ENCODE assay signal across 11 mouse cellular contexts in the genomic region with DNA sequence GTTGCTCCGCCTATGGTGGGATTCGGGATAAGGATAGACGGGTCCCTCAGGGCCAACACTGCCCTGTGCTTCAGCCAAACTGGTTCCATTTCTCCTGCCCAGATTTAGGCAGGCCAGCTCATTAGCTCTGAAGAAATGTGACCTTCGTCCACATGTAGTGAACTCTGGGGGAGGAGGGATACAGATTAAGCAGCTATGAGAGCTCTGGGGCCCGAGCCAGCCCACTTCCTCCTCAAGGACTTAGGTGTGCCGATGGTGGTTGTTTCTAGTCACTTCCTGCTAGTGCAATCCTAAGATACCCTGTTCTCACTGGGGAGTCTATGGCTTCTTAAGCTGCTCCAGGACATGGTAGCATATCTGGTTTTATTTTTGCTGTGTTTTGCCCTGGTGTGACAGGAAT. TPM values are rescaled to one million over a fixed set of nuclear protein-coding genes. Genes with fewer than 3 reads are reported as not detected.
DNase-seq lines count a peak whose midpoint lies in the region; ATAC-seq lines count a peak whose summit lies in the region.
"Had no signal": no experiment of that assay in that cellular context is flagged by ENCODE, and none has a peak within 500 bp of the region (broad histone marks: within the 10 kb centered on the region; RNA-seq: fewer than 3 reads in every experiment).

No protein-coding gene starts in this region.

- H3K27me3 ChIP-seq in intestine, embryonic 14.5 days (replicated peaks; ENCODE audit: control insufficient read depth, insufficient read depth, low read length) = no peaks in the 10 kb centered on the region
- H3K27me3 ChIP-seq in hindbrain, embryonic 14.5 days (ENCODE audit: control insufficient read depth, insufficient read depth, low read length) = no peaks in the 10 kb centered on the region
- H3K27me3 ChIP-seq in midbrain, embryonic 16.5 days (ENCODE audit: control insufficient read depth, insufficient read depth, low read depth, low read length) = no peaks in the 10 kb centered on the region
- H3K27me3 ChIP-seq: embryonic facial prominence, embryonic 13.5 days had no signal

- no peak overlapping the region for H3K4me2 ChIP-seq in intestine, embryonic 14.5 days (ENCODE audit: low read length)
- H3K4me2 ChIP-seq in hindbrain, embryonic 14.5 days (replicated peaks) = no peak overlapping the region
- no peak overlapping the region for H3K4me2 ChIP-seq in midbrain, embryonic 16.5 days (ENCODE audit: low read length)
- H3K4me2 ChIP-seq: embryonic facial prominence, embryonic 13.5 days had no signal

- no peak overlapping the region for H3K27ac ChIP-seq in intestine, embryonic 14.5 days (ENCODE audit: low read depth)
- no peak overlapping the region for H3K27ac ChIP-seq in hindbrain, embryonic 14.5 days
- no peak overlapping the region for H3K27ac ChIP-seq in midbrain, embryonic 16.5 days (ENCODE audit: low read length)
- H3K27ac ChIP-seq: embryonic facial prominence, embryonic 13.5 days; layer of hippocampus, adult 2 months had no signal

- 0 out of 2 replicates have a peak, but pooled peaks cover 5% of the 10 kb centered on the region for H3K4me1 ChIP-seq in intestine, embryonic 14.5 days (replicated peaks; ENCODE audit: control insufficient read depth, insufficient read depth, low read length)
- H3K4me1 ChIP-seq in hindbrain, embryonic 14.5 days (replicated peaks; ENCODE audit: control insufficient read depth, insufficient read depth, low read length) = no peaks in the 10 kb centered on the region
- H3K4me1 ChIP-seq in midbrain, embryonic 16.5 days (ENCODE audit: control insufficient read depth, insufficient read depth, low read length) = no peaks in the 10 kb centered on the region

- WGBS in intestine, embryonic 14.5 days = 64% methylated on average over 6 of the region's 6 CpGs
- 82% methylated on average over 6 of the region's 6 CpGs for WGBS in hindbrain, embryonic 14.5 days
- WGBS in midbrain, embryonic 16.5 days = 80% methylated on average over 6 of the region's 6 CpGs

- no peaks in the 10 kb centered on the region for H3K36me3 ChIP-seq in intestine, embryonic 14.5 days (ENCODE audit: control insufficient read depth, insufficient read depth, low read length)
- H3K36me3 ChIP-seq in hindbrain, embryonic 14.5 days (replicated peaks; ENCODE audit: control insufficient read depth, insufficient read depth) = no peaks in the 10 kb centered on the region
- no peaks in the 10 kb centered on the region for H3K36me3 ChIP-seq in midbrain, embryonic 16.5 days (ENCODE audit: control insufficient read depth, insufficient read depth, low read length)
- H3K36me3 ChIP-seq: embryonic facial prominence, embryonic 13.5 days had no signal

- H3K9me3 ChIP-seq in intestine, embryonic 14.5 days (ENCODE audit: control insufficient read depth, low read length) = no peaks in the 10 kb centered on the region
- H3K9me3 ChIP-seq in hindbrain, embryonic 14.5 days (ENCODE audit: control insufficient read depth, low read length) = no peaks in the 10 kb centered on the region
- no peaks in the 10 kb centered on the region for H3K9me3 ChIP-seq in midbrain, embryonic 16.5 days (replicated peaks; ENCODE audit: control insufficient read depth, low read length, poor library complexity, severe bottlenecking)
- H3K9me3 ChIP-seq: embryonic facial prominence, embryonic 13.5 days had no signal

- peak; percentile 28 to 47 for DNase-seq in adrenal gland, postnatal 36 days
- no peak for DNase-seq in adrenal gland, postnatal 4 days (ENCODE audit: low spot score in 2 of 2)
- peak; percentile 52 to 64 for DNase-seq in B cell, adult 2 months
- DNase-seq in intestine, embryonic 14.5 days (ENCODE audit: low spot score) = no peak
- no peak for DNase-seq in hindbrain, embryonic 14.5 days (ENCODE audit: low spot score)
- no peak for DNase-seq in testis, postnatal 10 days (ENCODE audit: low spot score)
- DNase-seq: gastrocnemius, postnatal 14 days had no signal

- 0 out of 2 replicates have a peak, but pooled peaks have one; percentile 42 for ATAC-seq in intestine, embryonic 14.5 days (replicated peaks; ENCODE audit: low FRiP score, low TSS enrichment, low read depth)
- ATAC-seq in megakaryocyte-erythroid progenitor cell, adult 5-6 weeks (replicated peaks; ENCODE audit: low FRiP score, low TSS enrichment, poor library complexity, severe bottlenecking) = peak; percentile 25; the same call in 1 of the 2 replicates
- ATAC-seq in hindbrain, embryonic 14.5 days (ENCODE audit: low FRiP score) = no peak
- no peak for ATAC-seq in midbrain, embryonic 16.5 days

- no peak overlapping the region for H3K9ac ChIP-seq in intestine, embryonic 14.5 days (ENCODE audit: low read length)
- no peak overlapping the region for H3K9ac ChIP-seq in hindbrain, embryonic 14.5 days
- no peak overlapping the region for H3K9ac ChIP-seq in midbrain, embryonic 16.5 days (ENCODE audit: low read depth, low read length)
- H3K9ac ChIP-seq: embryonic facial prominence, embryonic 13.5 days had no signal

- H3K4me3 ChIP-seq in intestine, embryonic 14.5 days (ENCODE audit: low read depth, low read length) = no peak overlapping the region
- no peak overlapping the region for H3K4me3 ChIP-seq in hindbrain, embryonic 14.5 days (replicated peaks; ENCODE audit: low read length)
- H3K4me3 ChIP-seq in midbrain, embryonic 16.5 days (ENCODE audit: low read depth, low read length) = no peak overlapping the region
- H3K4me3 ChIP-seq: embryonic facial prominence, embryonic 13.5 days; layer of hippocampus, adult 2 months had no signal

RNA-seq across cellular contexts. Expression of a gene that starts 16.3 kb away (rescaled TPM):
- 10 to 100 TPM in 1 of 2 experiments, 1 to 10 TPM in 1; 9.5 to 14.3 TPM for total RNA-seq in adrenal gland, postnatal 36 days (2021)
- 10 to 100 TPM; 13.0 to 15.9 TPM for total RNA-seq in adrenal gland, postnatal 4 days (2021)
- 11.2 and 11.9 TPM in 2 replicates for polyA plus RNA-seq in intestine, embryonic 14.5 days (2014; fragmentation: Nextera tagmentation; extraction: Ambion mirVana)
- 56.9 and 94.9 TPM in 2 replicates for total RNA-seq in megakaryocyte-erythroid progenitor cell, adult 5-6 weeks (2014; fragmentation: Nextera tagmentation)
- total RNA-seq in megakaryocyte-erythroid progenitor cell, adult 5-6 weeks (2017) = 34.2 and 49.5 TPM in 2 replicates
- polyA plus RNA-seq in hindbrain, embryonic 14.5 days (2014; fragmentation: Nextera tagmentation; extraction: Ambion mirVana) = 5.0 and 6.3 TPM in 2 replicates
- polyA plus RNA-seq in midbrain, embryonic 16.5 days (2015; fragmentation: Nextera tagmentation; extraction: Ambion mirVana) = 4.2 and 6.4 TPM in 2 replicates

RNA-seq across cellular contexts. Expression of a gene that starts 33.2 kb away (rescaled TPM):
- total RNA-seq in adrenal gland, postnatal 36 days (2021) = 100 to 1,000 TPM; 256 to 285 TPM
- 100 to 1,000 TPM; 159 to 176 TPM for total RNA-seq in adrenal gland, postnatal 4 days (2021)
- 87.9 and 93.9 TPM in 2 replicates for polyA plus RNA-seq in intestine, embryonic 14.5 days (2014; fragmentation: Nextera tagmentation; extraction: Ambion mirVana)
- 17.7 and 24.5 TPM in 2 replicates for total RNA-seq in megakaryocyte-erythroid progenitor cell, adult 5-6 weeks (2014; fragmentation: Nextera tagmentation)
- 39.8 and 44.6 TPM in 2 replicates for total RNA-seq in megakaryocyte-erythroid progenitor cell, adult 5-6 weeks (2017)
- polyA plus RNA-seq in hindbrain, embryonic 14.5 days (2014; fragmentation: Nextera tagmentation; extraction: Ambion mirVana) = 47.0 and 49.0 TPM in 2 replicates
- 44.6 and 48.1 TPM in 2 replicates for polyA plus RNA-seq in midbrain, embryonic 16.5 days (2015; fragmentation: Nextera tagmentation; extraction: Ambion mirVana)

Comparison
In these comparisons a context has a peak if more than half of its experiments do, and no peak if none do; other contexts are left out.
1. DNase-seq: peak in adrenal gland, postnatal 36 days (2 of 2) and B cell, adult 2 months (2 of 2); none in adrenal gland, postnatal 4 days (0 of 2), intestine, embryonic 14.5 days (single experiment), hindbrain, embryonic 14.5 days (single experiment) and testis, postnatal 10 days (single experiment).
2. ATAC-seq: peak in intestine, embryonic 14.5 days (single experiment) and megakaryocyte-erythroid progenitor cell, adult 5-6 weeks (single experiment); none in hindbrain, embryonic 14.5 days (single experiment) and midbrain, embryonic 16.5 days (single experiment).